Mouse (Mus musculus): ENCODE data around the gene Nxnl2.

DNA sequence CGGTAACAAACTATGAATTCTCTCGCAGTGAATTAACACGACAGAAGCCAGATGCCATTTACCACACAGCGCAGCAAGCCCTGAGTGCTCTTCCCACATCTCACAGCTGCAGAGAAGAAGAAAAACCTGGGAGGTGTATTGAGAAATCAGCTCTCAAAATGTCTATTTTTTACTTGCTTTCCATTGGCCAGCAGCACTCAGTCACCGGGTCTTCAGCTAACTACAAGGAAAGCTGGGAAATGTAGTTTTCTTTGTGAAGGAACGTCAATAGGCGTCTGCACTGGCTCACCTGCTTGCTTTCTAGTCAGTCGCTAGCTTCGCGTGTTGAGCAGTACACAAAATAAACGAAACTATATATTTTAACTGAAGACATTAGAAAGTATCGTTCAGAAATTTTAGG lies 37.1 kb downstream of the Nxnl2 start:
- no peak for TF ChIP-seq POLR2A (IDR thresholded peaks at IDR 0.05; ENCODE audit: control insufficient read depth, extremely low read depth, insufficient read depth, low read length, poor library complexity)
- TF ChIP-seq CTCF (IDR thresholded peaks at IDR 0.05; ENCODE audit: borderline replicate concordance, control insufficient read depth, extremely low read depth, insufficient read depth, low read length, poor library complexity), result no peak

Measured in thymus, adult 2 months (tissue).